Mouse (Mus musculus) heart, adult 2 months (tissue): ENCODE measurements around the gene Hspa2.

ENCODE experiments used
- CTCF ChIP-seq: fragments of 200-600 bp; IDR thresholded peaks from 2 replicates; pipeline ENCODE4 v1.8.1; 2022; ENCODE audit warnings: antibody characterized with exemption, mild to moderate bottlenecking, moderate library complexity
- EP300 ChIP-seq: fragments of 200-500 bp; IDR thresholded peaks from 2 replicates; pipeline ENCODE4 v1.6.1; 2011; ENCODE audit warnings: low read depth, low read length, control low read depth; ENCODE audit not compliant: insufficient read depth
- POLR2A ChIP-seq: fragments of 200-500 bp; IDR thresholded peaks from 2 replicates; pipeline ENCODE4 v1.6.1; 2011; ENCODE audit warnings: mild to moderate bottlenecking, low read depth, low read length, control low read depth; ENCODE audit not compliant: insufficient read depth

DNA sequence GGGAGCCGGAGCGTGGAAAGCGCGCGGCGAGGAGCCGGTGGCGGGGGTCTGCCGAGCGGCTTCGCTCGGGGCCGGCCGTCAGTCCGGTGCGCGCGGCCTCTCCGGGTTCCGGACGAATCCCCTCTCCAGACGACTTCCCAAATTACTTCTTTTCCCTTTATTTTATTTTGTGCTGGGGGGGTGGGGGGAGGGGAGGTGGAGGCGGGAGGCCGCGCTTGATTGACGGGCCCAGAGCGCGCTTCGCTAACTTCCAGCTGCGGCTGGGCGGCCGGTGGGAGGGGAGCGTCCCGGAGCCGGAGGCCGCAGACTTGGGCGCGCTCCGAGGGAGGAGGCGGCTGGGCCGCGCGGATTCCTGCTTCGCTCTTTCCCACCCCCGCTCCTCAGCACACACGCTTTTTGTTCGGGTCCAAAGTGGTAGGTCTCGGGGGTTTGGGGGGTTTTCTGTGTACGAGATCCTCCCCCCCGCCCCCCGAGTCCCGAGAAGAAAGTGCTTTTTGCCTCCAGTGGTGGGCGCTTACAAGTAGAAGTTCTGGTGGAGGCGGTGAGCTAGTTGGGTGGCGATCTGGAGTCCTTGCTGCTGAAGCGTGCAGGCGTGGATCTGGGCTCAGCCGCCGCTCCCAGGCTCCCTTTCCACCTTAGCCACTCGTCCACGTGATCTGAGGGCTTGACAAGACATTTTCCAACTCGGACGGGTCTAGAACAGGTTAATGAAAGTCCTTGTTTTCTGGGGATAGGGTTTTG is 33.0 kb upstream of the Hspa2 start:
- TF ChIP-seq CTCF = peak; percentile 30; the same call in 1 of the 2 replicates
- TF ChIP-seq POLR2A = peak; percentile 48
- 0 out of 2 replicates have a peak, but pooled peaks have one; percentile 37 for TF ChIP-seq EP300
